Mouse (Mus musculus) cerebellum, adult 18-20 months (tissue): ENCODE results near the gene Gm6793.
A peak's percentile ranks its signal among the peaks of the same experiment; 100 is the strongest.

Experiments
- DNase-seq, 2 experiments: peaks; one replicate each; pipeline ENCODE4 v3.0.0; 2021

Gene Gm6793

DNA sequence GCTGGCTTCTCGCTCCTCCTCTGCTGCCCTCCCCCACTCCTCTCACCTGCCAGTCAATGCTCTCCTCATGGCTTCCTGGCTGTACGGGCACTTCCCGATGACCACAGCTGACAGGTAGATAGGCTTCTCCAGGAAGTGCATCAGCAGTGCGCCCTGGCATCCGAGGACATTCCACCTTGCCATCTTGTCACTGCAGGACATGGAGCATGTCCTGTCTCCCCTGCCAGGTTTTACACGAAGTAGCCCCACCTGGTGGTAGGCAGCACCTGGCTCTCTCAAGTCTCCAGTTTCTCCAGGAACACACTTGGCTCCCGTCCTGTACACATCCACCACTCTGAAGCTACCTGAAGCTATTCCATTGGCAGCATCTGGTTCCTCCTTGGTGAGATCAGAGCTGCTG, 32.7 kb downstream of the Gm6793 start:
- peak; percentile 67 to 72 for DNase-seq

DNA sequence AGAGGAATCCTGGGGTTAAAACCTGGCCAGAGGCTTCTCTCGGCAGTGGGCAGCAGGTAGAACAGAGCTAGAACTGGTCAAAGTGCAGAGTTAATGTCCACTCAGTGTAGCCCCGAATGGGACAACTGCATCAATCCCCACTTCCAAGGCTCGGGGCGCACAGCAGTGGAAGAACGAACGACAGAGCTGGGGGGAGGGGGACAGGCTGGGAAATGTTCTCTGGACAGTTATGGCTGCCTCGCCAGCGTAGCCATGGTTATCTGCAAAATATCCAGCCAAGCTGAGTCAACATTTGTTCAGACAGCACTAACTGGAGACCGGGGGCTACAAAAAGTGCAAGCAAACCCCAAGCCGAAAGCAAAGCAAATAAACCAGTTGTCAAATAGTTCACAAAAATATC, 36.7 kb downstream of the Gm6793 start:
- DNase-seq, result no peak

DNA sequence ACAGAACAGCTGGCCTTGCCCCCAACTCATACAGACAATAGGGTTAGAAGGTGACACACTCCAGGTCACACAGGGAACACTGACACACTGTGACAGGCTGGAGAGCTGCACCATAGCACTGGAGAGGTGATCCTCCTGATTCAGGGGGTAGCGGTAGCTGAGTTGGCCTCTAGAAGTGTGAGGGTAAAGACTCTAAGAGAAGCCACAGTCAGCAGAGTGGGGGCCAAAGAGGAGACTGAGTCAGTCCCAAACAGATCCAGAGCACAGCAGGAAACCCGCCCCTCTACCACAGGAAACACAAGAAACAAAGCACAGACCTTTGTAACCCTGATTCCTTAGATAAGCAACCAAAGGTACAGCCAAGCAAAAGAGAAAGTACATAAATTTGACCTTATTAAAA, 38.5 kb downstream of the Gm6793 start:
- DNase-seq, result no peak

DNA sequence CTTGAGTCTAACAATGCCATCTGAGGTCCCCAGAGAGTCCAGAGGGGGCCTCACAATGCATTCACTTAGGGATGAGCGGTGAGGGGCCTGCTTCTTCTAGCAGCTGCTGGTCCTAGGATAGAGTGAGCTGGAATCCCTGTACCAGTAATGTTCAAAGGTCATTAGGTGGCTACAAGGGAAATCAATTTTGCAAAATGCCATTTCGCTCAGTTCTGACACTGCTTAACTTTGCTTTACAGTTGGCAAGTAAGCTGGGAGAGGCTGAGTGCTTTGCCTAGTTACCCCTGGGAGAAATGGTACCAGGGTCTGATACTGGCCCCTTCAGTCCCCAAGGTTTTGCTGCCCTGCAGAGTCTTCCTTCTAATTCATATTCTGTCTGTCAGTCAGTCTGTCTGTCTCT, 39.1 kb downstream of the Gm6793 start:
- no peak for DNase-seq

DNA sequence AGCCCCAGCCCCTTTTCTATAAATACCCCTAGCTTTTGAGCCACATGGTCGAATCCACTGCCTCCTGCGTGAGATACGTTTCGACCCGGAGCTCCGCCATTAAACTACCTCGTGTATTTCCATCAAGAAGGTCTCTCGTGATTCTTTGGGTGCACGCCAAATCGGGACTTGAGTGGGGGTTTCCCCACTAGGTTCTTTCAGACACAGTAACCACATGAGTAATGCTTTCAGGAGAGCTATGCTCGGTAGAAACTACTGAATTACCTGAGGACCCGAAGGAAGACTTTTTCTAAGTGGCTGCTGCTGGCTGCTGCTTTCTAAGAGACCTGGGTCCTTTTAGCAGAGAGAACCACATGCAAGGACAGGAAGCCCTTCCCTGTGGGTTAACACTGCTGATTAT, 40.7 kb downstream of the Gm6793 start:
- no peak for DNase-seq

DNA sequence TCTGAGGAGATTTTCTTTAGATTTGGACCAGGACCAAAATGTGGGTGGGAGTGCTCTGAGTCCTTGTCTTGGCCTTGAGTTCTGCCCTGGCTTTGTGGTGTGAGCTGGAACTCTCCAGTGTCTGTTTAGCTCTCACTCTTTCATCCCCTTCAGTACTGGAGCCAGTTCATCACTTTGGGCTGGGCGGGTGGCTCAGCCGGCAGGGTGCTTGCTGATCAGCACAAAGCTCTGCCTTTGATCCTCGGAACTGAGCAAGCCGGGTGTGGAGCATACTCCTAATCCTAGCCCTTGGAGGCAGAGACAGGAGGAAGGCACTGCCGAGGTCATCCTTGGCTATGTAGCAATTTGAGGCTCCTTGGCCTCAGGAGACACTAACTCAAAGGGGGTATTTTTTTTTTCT, 45.8 kb downstream of the Gm6793 start:
- no peak for DNase-seq

DNA sequence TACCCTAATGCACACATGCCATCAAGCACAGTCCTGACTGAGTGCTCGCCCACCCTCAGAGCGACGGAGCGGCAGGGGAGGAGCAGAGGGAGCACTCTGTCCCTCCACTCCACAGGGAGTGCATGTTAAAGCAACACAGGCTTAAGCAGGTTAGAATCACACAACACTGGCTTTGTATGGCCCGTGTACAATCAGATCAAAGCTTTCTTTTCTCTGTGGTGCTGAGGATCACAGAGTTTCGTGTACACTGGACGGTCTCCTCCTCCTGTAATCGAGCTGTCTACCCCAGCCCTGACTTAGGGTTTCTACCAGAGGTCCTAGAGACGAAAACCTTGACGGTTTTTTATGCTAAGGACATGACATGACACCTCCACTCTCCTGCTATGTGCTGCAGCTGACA, 46.3 kb downstream of the Gm6793 start:
- DNase-seq, result no peak

DNA sequence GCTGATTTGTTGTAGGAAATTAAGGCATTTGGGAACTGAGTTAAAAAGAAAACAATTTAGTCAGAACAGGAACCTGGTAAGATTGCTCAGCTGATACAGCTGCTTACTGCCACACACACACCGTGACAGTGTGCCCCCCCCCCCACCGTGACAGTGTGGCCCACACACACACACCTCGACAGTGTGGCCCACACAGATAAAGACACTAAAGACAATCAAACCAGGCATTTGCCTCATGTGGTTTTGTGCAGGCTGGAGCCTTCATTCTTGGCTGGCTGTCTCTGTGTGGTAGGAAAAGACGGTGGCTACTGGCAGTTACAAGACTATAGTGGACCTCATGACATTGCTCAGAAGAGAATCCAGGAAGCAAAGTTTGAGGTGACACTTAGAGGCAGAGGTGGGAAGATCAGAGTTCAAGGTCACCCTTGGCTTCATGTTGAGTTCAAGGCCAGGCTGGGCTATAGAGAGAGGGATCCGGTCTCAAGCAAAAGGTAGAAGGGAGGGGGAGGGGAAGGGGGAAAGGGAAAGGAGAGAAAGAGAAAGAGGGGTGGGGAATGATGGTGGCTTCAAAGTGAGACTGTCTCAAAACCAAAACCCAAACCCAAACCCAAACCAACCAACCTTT, 47.5 kb downstream of the Gm6793 start:
- no peak for DNase-seq

DNA sequence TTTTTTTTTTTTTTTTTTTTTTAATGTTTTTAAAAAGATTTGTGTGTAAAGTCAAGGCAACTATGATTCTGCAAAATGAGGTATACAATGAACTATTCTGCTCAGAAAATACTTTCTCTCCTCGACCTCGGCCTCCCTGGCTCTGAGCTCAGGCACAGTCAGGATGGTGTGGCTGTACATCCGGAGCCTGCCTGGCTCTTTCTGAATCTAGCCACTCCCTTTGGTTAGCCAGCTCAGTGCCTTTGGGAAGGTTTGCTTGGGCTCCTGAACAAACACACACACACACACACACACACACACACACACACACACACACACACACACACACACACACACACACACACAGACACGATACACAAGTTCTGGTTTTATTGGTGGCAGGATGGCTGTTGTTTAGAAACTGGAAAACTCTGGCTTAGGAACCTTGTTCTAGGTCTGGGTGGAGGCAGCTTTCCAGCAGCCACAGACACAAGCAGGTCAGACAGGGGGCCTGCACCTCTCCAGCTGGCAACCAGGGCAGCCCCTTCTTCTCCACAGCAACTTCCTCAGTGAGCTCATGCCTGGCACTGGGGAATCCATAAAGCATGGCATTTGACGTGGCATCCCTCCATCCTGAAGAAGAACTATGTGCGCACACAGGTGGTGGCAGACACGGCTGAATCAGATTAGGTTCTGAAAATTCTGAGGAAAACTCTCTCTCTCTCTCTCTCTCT, 49.8 kb downstream of the Gm6793 start:
- DNase-seq, result no peak

DNA sequence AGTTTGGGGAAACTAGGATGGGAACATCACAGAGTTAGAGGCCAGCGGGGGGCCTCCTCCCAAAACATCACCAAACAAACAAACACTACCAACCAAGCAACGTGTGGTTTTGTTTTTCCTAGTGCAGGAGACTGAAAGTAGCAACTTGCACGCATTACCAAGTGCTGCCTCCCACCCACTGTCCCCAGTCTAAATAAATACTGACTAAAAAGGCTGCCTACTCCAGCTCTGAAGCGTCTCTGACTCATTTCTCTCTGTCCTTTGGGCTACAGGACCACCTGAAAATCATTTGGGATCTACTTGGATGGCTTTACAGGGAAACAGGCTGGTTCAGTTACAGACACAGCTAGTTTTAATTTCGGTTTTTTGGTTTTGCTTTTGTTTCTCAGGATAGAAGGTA, 50.5 kb downstream of the Gm6793 start:
- DNase-seq, result no peak

DNA sequence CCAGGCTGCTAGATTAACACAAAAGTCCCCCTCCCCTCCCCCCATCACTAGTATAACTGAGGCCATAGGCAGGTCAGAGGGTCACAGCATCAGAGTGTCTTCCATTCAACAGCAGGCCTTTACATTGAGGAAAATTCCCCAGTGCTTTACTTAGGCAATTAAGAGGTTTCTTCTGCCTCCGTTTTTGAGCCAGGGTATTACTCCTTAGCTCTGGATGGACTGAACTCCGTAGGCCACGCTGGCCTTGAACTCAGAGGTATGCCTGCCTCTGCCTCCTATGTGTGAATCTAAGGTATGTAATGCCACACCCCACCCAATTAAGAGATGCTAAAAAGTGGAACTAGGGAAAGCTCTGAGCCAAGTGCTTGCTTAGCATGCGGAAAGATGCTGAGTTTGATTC, 51.3 kb downstream of the Gm6793 start:
- DNase-seq, result no peak
